Mouse (Mus musculus) myocyte (in vitro differentiated cells): ENCODE results near the gene Srl.

Experiments
- CEBPB ChIP-seq: IDR thresholded peaks from 2 replicates; pipeline ENCODE4 v1.6.1; 2011; ENCODE audit warnings: mild to moderate bottlenecking, moderate library complexity; ENCODE audit not compliant: poor library complexity, insufficient read depth, severe bottlenecking
- E2F4 ChIP-seq: IDR thresholded peaks from one replicate; pipeline ENCODE4 v1.6.1; 2011; ENCODE audit warnings: mild to moderate bottlenecking, control low read depth, moderate library complexity; ENCODE audit not compliant: insufficient read depth
- MAX ChIP-seq: IDR thresholded peaks from one replicate; pipeline ENCODE4 v1.6.1; 2011; ENCODE audit warnings: low read depth, mild to moderate bottlenecking, control low read depth
- MYOD1 ChIP-seq, 3 experiments: IDR thresholded peaks; one replicate each; pipeline ENCODE4 v1.6.1; 2011; ENCODE audit warnings: control low read depth in 2 of 3, low read depth in 2 of 3, mild to moderate bottlenecking in 2 of 3, moderate library complexity in 1 of 3; ENCODE audit not compliant: insufficient read length in 2 of 3, control insufficient read depth in 1 of 3
- MYOG ChIP-seq, 3 experiments: IDR thresholded peaks; one replicate each; pipeline ENCODE4 v1.6.1; 2011; ENCODE audit warnings: control low read depth in 2 of 3, low read depth in 2 of 3, mild to moderate bottlenecking in 2 of 3; ENCODE audit not compliant: insufficient read length in 2 of 3, control insufficient read depth in 1 of 3, insufficient read depth in 1 of 3
- POLR2A ChIP-seq: IDR thresholded peaks from one replicate; pipeline ENCODE4 v1.6.1; 2011; ENCODE audit warnings: low read depth, mild to moderate bottlenecking, control low read depth, moderate library complexity; ENCODE audit not compliant: insufficient read length
- POLR2AphosphoS2 ChIP-seq: IDR thresholded peaks from one replicate; pipeline ENCODE4 v1.6.1; 2011; ENCODE audit warnings: low read depth, control low read depth; ENCODE audit not compliant: insufficient read length
- SRF ChIP-seq: IDR thresholded peaks from one replicate; pipeline ENCODE4 v1.6.1; 2011; ENCODE audit warnings: low read depth; ENCODE audit not compliant: control insufficient read depth, insufficient read length
- TCF12 ChIP-seq: IDR thresholded peaks from one replicate; pipeline ENCODE4 v1.6.1; 2011; ENCODE audit warnings: mild to moderate bottlenecking, control low read depth; ENCODE audit not compliant: poor library complexity, insufficient read depth, severe bottlenecking
- TCF3 ChIP-seq: IDR thresholded peaks from one replicate; pipeline ENCODE4 v1.6.1; 2011; ENCODE audit warnings: low read depth, control low read depth; ENCODE audit not compliant: insufficient read length
- USF1 ChIP-seq: IDR thresholded peaks from one replicate; pipeline ENCODE4 v1.6.1; 2011; ENCODE audit warnings: low read depth, mild to moderate bottlenecking, control low read depth, moderate library complexity

GRCm38 (mm10) chr16:4430232-4430631 is 111.4 kb downstream of the Srl start:
- TF ChIP-seq E2F4 (no peak), MAX (no peak), POLR2A (no peak), USF1 (no peak), MYOG (IDR thresholded peaks at IDR 0.05; ENCODE audit: control insufficient read depth in 1 of 3, insufficient read depth in 1 of 3, insufficient read length in 2 of 3, low read depth in 2 of 3) (no peak), MYOD1 (IDR thresholded peaks at IDR 0.05; ENCODE audit: control insufficient read depth in 1 of 3, insufficient read length in 2 of 3, low read depth in 2 of 3) (no peak), TCF3 (no peak), TCF12 (no peak), POLR2AphosphoS2 (no peak), SRF (no peak), CEBPB (no peak)
